Mouse (Mus musculus) ES-Bruce4 (cell line): ENCODE measurements around the gene Zfp282. TPM values are rescaled to one million over a fixed set of nuclear protein-coding genes. Genes with fewer than 3 reads are reported as not detected.
A peak's percentile ranks its signal among the peaks of the same experiment; 100 is the strongest.

Experiments used
- H3K27ac ChIP-seq: 2 replicates; pipeline ENCODE4 v1.5.1; 2012; ENCODE audit warnings: low read length, inconsistent platforms; ENCODE audit not compliant: insufficient read depth
- H3K27me3 ChIP-seq: 2 replicates; pipeline ENCODE4 v1.6.1; 2012; ENCODE audit warnings: mild to moderate bottlenecking, low read length, inconsistent platforms; ENCODE audit not compliant: control insufficient read depth, poor library complexity, insufficient read depth, severe bottlenecking
- H3K36me3 ChIP-seq: 2 replicates; pipeline ENCODE4 v1.6.1; 2012; ENCODE audit warnings: inconsistent platforms, mild to moderate bottlenecking, low read length, moderate library complexity; ENCODE audit not compliant: control insufficient read depth, poor library complexity, insufficient read depth, severe bottlenecking
- H3K4me1 ChIP-seq: one replicate; pipeline ENCODE4 v1.8.1; 2011; ENCODE audit warnings: low read length; ENCODE audit not compliant: control insufficient read depth, insufficient read depth
- H3K4me3 ChIP-seq: 2 replicates; pipeline ENCODE4 v1.5.1; 2011; ENCODE audit warnings: low read depth, mild to moderate bottlenecking, low read length
- H3K9ac ChIP-seq: 2 replicates; pipeline ENCODE4 v1.6.1; 2012; ENCODE audit warnings: low read depth, mild to moderate bottlenecking, inconsistent platforms; ENCODE audit not compliant: poor library complexity, severe bottlenecking
- H3K9me3 ChIP-seq: replicated peaks from 2 replicates; pipeline ENCODE4 v1.6.1; 2012; ENCODE audit warnings: mild to moderate bottlenecking, low read length, inconsistent platforms; ENCODE audit not compliant: control insufficient read depth, poor library complexity, insufficient read depth, severe bottlenecking
- CTCF ChIP-seq: IDR thresholded peaks from one replicate; pipeline ENCODE4 v1.8.1; 2011; ENCODE audit warnings: low read depth, low read length
- EP300 ChIP-seq: IDR thresholded peaks from 2 replicates; pipeline ENCODE4 v1.6.1; 2011; ENCODE audit warnings: low read depth, low read length; ENCODE audit not compliant: insufficient read depth
- POLR2A ChIP-seq: IDR thresholded peaks from one replicate; pipeline ENCODE4 v1.8.1; 2011; ENCODE audit warnings: low read length; ENCODE audit not compliant: insufficient read depth
- polyA plus RNA-seq: library from polyadenylated mRNA; stranded (reverse); fragments of >200 nt; gene quantifications from 2 replicates; pipeline ENCODE4 v1.2.4, GENCODE M21; 2011; ENCODE audit warnings: low read depth; ENCODE audit not compliant: missing spikeins, insufficient read depth, insufficient read length

The Zfp282 gene
- polyA plus RNA-seq, 1 experiment = 2.7 TPM

DNA sequence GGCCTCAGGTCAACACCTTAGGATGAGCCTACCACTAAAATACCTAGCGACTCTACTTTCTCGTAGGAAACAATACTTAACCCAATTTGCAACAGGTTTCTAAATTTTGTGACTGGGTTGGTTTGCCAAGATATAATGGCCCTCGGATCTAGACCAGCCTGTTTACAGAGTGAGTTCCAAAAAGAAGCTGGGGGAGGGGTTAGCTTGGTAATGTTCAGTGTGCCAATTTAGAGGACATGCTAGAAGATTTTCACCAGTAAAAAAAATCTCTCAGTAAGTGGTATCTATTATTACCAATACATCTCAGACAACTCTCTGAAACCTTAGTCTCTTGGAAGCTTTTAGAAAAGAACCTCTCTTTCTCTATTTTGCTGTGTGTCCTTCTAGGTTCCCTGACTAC lies 66.7 kb downstream of the Zfp282 start:
- no peaks in the 10 kb centered on the region for H3K36me3 ChIP-seq
- H3K9ac ChIP-seq = peak overlapping the region; percentile 66
- H3K4me3 ChIP-seq = peak overlapping the region; percentile 43
- no peaks in the 10 kb centered on the region for H3K27me3 ChIP-seq
- H3K9me3 ChIP-seq = no peaks in the 10 kb centered on the region
- H3K27ac ChIP-seq = no peak overlapping the region
- H3K4me1 ChIP-seq = no peaks in the 10 kb centered on the region
- no peak for TF ChIP-seq EP300
- TF ChIP-seq CTCF = no peak
- no peak for TF ChIP-seq POLR2A

DNA sequence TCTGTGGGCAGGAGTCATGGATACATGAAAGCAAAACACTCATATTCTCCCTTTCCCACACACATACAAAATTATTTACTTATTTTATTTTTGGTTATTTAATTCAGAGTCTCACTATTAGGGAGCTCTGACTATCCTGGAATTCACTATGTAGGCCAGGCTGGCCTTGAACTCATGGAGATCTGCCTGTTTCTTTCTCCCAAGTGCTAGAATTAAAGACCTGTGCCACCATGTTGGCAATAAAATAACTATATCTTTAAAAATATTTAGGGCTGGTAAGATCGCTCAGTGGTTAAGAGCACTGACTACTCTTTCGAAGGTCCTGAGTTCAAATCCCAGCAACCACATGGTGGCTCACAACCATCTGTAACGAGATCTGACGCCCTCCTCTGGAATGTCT lies 70.4 kb downstream of the Zfp282 start:
- Histone ChIP-seq H3K27ac (no peak overlapping the region), H3K9ac (no peak overlapping the region), H3K27me3 (no peaks in the 10 kb centered on the region), H3K4me1 (no peaks in the 10 kb centered on the region), H3K9me3 (no peaks in the 10 kb centered on the region), H3K36me3 (no peaks in the 10 kb centered on the region), H3K4me3 (no peak overlapping the region)
- peak; percentile 5 for TF ChIP-seq CTCF
- no peak for TF ChIP-seq EP300

GRCm38 (mm10) chr6:47953191-47953726 lies 76.3 kb downstream of the Zfp282 start, which contains the start of gene Zfp956:
Gene Zfp956, plus strand, starts transcription at chr6:47953390.
- no peaks in the 10 kb centered on the region for H3K27me3 ChIP-seq
- peaks cover 15% of the 10 kb centered on the region for H3K36me3 ChIP-seq
- no peaks in the 10 kb centered on the region for H3K9me3 ChIP-seq
- H3K4me3 ChIP-seq = peak within 1 kb of the TSS; percentile 82
- TF ChIP-seq EP300 = no peak
- no peak for TF ChIP-seq CTCF
- TF ChIP-seq POLR2A = peak; percentile 62
- H3K9ac ChIP-seq = peak within 1 kb of the TSS; percentile 79
- H3K27ac ChIP-seq = no peak within 1 kb of the TSS
- no peaks in the 10 kb centered on the region for H3K4me1 ChIP-seq

GRCm38 (mm10) chr6:47954425-47954824 lies 77.4 kb downstream of the Zfp282 start:
- H3K36me3 ChIP-seq = peaks cover 17% of the 10 kb centered on the region
- H3K4me3 ChIP-seq = no peak overlapping the region
- no peaks in the 10 kb centered on the region for H3K9me3 ChIP-seq
- 0 out of 2 replicates have a peak overlapping the region, but pooled peaks have one; percentile 79 for H3K9ac ChIP-seq
- H3K4me1 ChIP-seq = no peaks in the 10 kb centered on the region
- no peaks in the 10 kb centered on the region for H3K27me3 ChIP-seq
- H3K27ac ChIP-seq = no peak overlapping the region
- TF ChIP-seq EP300 = no peak
- TF ChIP-seq POLR2A = no peak
- TF ChIP-seq CTCF = no peak

GRCm38 (mm10) chr6:47957816-47958215 lies 80.8 kb downstream of the Zfp282 start:
- H3K4me3 ChIP-seq = no peak overlapping the region
- TF ChIP-seq POLR2A (no peak), CTCF (no peak), EP300 (no peak)
- H3K36me3 ChIP-seq = peaks cover 21% of the 10 kb centered on the region
- H3K4me1 ChIP-seq = no peaks in the 10 kb centered on the region
- H3K9ac ChIP-seq = no peak overlapping the region
- no peaks in the 10 kb centered on the region for H3K27me3 ChIP-seq
- no peak overlapping the region for H3K27ac ChIP-seq
- H3K9me3 ChIP-seq = no peaks in the 10 kb centered on the region

Other genes with a start within 250 kb of the Zfp282 start
- 186 and 208 TPM in 2 replicates for gene Pdia4, start 63.8 kb upstream of the Zfp282 start, polyA plus RNA-seq
- gene Zfp786, start 46.3 kb upstream of the Zfp282 start, polyA plus RNA-seq = 0.67 and 0.79 TPM in 2 replicates
- 3.0 and 3.3 TPM in 2 replicates for gene Zfp398, start 41.5 kb upstream of the Zfp282 start, polyA plus RNA-seq
- gene Zfp212, start 43.3 kb downstream of the Zfp282 start, polyA plus RNA-seq = 8.8 and 9.5 TPM in 2 replicates
- 4.5 and 4.7 TPM in 2 replicates for gene Zfp956, start 76.2 kb downstream of the Zfp282 start, polyA plus RNA-seq
- 22.6 and 23.3 TPM in 2 replicates for gene Zfp777, start 171.7 kb downstream of the Zfp282 start, polyA plus RNA-seq
- 18.5 and 20.0 TPM in 2 replicates for gene Zfp746, start 209.4 kb downstream of the Zfp282 start, polyA plus RNA-seq